Mouse (Mus musculus) thymus, postnatal 4 days (tissue): ENCODE data around the gene Sox6.
"Not testable (repeated sequence)": the region's sequence is repeated elsewhere in the genome, so short reads cannot be mapped to it uniquely, and the experiment has no call there.

ENCODE experiments used
- DNase-seq: peaks from one replicate; pipeline ENCODE4 v3.0.0; 2021

The Sox6 gene

DNA sequence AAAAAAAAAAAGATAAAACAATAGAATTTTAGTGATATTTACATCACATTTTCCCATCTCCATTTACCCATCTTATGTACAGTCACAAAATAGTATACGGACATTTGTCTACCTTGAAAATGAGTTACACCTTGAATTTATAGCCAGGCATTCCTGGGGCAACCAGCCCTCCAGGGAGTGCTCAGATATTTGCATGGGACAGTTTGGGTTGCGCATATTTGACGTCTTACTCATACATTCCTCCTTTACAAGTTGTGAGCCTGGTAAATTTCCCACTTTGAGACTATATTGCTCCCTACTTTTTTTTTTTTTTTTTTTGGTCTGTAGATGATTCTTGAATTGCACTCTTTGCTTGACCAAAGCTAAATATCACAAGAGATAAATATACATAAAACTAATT lies 407.9 kb downstream of the Sox6 start:
- no peak for DNase-seq

DNA sequence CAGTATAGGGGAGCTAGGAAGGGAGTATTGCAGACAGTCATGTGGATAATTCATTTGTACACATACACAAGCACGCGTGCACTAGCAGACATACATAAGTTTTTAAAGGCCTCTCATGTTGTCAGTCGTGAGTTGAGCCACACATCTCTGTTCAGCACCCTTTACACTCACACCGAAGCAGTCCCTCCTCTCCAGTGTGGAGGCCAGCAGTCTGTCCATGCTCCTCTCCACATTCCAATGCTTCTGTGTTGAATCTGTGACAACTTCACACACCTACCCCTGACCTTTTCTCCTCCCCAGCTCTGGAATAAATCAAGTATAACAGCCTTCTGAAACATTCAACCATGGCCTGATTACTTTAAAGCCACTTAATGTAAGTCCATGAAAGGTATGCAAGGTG lies 408.3 kb downstream of the Sox6 start:
- DNase-seq: no peak

DNA sequence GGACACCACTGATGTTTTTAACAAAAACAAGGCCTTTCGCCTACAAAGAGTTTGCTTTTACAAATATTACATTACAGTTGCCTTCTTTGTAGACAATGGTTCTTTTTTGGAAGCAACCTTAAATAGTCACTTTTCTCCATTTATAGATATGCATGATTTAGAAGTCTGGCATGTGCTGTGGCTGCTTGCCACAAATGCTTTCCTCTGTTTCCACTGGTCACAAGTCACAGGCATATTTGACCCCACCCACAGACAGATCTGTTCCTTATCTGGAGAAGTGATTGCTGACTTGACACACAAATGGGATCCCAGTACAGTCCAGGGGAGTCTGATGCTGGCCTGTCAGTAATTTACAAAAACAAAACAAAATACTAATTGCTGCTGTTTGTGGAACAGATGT lies 409.8 kb downstream of the Sox6 start:
- DNase-seq: no peak

DNA sequence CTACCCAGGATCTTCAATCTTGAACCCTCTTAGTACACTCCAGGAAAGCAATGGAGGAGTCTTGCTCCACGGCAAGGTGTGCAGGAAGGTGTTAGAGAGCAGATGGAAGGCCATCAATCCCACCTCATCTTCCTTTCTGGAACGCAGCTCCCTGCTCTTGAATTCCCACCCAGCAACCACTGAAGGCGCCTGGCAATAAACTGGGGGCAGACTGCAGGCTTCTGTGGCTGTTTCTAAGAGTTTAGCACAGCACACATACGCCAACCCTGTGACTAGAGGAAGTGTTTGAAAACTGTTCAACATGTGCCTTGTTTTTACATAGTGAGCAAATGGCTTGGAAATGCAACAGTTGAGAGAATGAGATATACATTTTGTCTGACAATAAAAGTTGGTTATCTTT lies 412.6 kb downstream of the Sox6 start:
- DNase-seq: no peak

DNA sequence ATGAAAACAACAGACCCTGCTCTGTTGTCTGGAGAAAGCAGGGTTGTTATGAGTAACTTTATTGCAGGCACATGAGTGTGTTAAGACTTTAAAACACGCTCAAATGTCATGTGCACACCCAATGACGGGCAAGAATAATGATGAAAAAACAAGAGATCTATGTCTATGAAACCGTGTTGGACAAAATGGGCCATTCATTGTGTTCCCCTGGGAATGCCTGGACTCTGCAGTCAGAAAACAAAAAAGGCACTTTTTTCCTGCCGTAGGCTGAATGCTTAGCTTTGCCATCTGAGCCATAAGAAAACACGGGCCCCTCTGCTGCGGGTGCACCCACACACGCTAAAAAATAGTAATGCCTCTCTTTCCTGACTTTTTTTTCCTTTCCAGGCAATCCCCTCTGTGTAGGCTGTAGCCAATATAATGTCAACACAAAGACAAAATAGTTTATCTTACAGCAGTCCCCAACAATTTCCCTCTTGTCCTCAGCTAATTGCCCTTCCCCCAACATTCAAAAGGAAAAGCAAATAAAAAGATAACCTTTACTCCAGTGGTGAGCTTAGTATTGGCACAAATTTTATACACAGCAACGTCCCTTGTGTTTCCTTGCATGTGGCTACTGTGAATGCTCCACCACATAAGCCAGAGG lies 413.6 kb downstream of the Sox6 start:
- no peak for DNase-seq

DNA sequence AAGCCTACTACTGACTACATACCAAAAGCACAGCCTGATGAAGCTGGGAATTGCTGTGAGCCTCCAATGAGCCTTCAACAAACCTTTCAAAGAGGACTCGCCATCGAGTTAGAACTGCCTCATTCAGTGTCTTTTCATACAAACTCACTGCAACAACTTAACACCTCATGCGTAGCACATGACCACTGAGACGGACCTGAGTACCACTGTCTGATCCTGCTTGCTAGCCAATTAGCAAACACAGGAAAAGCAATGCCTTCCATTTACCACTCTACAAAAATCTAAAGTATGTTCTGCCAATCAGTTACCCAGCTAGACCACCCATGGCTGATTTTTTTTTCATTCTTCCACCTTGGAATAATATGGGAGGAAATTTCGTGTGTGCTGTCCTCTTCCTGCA lies 414.1 kb downstream of the Sox6 start:
- no peak for DNase-seq

DNA sequence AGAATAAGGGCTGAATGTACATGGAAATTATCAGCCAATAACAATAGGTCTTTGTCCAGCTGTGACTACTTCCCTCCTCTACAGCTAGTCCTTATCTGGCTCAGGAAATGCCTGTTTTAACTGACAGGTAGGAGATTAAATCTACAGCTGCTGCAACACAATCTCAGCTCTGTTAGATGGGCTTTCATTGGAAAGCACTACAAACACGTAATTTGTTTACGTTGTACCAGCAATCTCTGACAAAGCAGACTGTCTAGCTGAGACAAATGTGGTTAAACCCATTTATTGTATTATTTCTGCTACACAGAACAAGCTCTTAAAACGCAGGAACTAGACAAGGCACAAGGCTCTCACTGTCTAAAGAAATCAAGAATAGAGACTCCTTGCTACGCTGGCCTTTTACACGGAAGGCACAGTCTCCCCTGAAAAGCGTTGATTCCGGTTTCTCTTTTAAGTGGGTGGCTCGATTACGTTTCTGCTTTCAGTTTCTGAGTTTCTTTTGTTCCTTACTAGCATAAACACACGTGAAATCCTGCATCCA lies 422.8 kb downstream of the Sox6 start:
- peak; percentile 9 for DNase-seq

DNA sequence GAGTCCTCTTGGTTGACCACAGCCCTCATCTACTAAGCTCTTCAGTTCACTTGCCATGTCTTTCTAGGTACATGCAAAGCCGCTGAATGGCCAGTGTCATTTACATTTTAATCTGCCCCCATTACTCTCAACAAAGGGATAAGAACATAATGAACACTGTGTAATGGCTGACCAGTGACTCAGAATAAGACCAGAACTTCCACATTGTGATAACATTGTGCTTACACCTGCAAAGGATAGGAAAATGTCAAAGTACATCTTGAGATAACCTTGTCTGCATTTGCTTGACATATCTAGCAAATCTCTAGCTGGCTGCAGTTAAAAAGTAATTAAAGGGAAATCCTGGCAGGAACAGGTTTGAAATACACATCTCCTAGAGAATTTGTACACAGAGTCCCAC lies 431.1 kb downstream of the Sox6 start:
- DNase-seq: no peak

DNA sequence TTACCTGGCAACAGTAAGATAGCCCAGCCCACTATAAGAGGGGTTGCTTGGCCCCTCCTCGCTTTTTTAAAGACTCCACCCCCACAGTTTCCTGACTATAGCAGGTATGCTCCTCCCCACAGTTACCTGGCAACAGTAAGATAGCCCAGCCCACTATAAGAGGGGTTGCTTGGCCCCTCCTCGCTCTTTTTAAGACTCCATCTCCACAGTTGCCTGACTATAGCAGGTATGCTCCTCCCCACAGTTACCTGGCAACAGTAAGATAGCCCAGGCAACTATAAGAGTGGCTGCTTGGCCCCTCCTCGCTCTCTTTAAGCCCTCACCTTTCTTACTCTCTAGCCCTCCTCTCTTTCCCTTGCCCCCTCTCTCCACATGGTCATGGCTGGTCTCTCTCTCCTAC lies 432.5 kb downstream of the Sox6 start:
- DNase-seq: not testable (repeated sequence)

DNA sequence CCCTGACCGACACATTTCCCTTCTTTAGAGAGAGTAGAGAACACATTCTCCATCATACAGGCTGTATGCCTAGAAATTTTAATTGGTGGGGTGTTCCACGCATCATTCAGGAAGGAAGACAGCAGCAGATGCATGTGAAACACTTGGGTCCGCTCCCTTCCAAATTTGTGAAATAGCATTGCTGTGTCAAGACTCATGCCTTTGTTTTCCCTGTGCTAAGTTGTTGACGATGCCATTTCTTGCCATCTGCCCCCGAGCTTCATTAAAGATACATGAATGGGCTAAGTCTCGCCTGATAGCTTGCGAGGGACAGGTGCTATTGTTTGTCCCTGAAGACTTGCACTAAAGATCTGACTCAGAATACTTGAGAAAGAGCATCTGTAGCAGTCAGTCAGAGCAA lies 433.7 kb downstream of the Sox6 start:
- no peak for DNase-seq

DNA sequence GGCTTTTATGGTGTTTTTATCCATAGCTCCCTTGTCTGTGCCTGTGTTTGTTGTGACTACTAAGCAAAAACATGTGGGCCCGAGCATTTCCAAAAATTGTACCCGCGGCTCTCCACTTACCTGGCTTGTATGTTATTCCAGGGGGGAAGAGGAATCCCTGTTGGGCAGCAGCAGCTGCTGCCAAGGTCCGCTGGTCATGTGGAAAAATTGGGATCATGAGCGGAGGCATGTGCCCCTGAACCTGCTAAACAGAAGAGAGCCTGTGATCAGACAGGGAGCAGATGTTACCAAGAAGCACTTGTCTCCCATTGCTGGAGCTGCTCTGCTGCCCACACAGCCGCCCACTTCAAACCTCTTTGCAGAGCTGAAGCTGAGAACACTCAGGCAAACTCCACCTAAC lies 441.2 kb downstream of the Sox6 start:
- DNase-seq: no peak

DNA sequence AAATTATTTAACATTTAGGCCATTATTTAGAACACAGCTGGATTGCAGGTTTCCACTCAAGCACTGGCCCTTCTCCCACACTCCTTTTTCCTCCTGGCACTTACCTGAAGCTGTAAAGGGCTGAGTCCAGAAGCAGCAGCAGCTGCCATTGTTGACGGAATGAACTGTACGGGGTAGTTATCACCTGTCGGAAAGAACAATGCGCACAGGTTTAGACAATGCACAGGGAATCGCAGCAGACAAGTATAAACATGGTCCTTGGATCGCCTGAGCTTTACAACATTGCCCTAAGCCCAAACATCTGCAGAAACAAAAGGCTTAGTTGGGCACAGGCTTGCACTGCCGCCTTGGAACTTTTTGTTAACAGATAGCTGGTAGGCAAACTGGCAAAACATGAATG lies 458.1 kb downstream of the Sox6 start:
- DNase-seq: no peak

DNA sequence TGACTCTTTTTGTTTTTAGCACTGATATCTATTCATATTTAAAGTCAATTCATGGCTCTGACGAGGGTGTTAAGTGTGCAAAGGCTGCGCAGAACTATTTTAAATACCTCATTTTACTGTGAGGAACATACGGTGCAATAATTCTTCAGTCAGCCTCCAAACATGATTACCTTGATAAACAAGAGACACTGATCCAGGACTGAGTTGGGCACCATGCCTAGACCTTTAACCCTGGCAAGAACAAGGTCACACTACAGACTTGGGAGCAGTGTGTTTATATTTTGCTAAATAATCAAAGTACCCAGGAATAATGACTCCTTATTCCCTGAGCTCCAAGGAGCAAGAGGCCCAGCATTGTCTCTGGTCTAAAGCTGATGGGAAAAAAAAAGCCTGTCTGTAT lies 458.8 kb downstream of the Sox6 start:
- no peak for DNase-seq

DNA sequence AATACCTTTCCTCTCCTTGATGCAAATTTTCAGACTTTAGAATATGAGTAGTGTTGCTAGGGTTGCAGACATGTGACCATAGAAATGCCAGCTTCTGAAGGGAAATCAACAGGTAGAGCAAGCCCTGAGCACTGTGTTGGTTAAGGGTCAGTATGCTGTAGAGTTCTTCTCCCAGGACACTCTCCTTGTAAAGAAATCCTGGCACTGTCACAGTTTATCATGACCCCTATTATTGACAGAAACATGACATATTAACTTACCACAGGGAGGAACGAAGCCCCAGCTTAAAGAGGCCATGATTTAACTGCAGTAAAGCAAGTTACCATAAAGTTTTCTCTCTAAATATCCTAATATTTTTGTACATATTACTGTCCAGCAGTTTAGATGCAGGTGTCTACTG lies 462.2 kb downstream of the Sox6 start:
- no peak for DNase-seq

DNA sequence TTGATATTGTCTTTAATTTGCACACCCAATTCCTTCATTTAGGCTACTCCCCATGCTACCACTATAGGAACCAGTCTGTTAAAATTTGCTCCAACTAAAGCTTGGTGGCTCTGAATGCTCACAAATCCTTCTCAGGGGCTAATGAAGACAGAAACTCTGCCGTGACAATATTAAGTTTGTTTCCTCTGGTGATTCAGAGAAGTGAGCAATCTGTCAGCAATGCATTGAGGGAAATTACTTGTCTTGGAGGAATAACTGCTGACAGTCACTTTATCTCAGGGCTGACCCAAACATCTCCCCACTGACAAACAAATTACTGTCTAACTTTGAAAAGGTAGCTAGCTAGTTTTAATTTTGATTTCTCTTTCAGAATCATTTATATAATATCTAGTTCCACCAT lies 463.8 kb downstream of the Sox6 start:
- DNase-seq: no peak

DNA sequence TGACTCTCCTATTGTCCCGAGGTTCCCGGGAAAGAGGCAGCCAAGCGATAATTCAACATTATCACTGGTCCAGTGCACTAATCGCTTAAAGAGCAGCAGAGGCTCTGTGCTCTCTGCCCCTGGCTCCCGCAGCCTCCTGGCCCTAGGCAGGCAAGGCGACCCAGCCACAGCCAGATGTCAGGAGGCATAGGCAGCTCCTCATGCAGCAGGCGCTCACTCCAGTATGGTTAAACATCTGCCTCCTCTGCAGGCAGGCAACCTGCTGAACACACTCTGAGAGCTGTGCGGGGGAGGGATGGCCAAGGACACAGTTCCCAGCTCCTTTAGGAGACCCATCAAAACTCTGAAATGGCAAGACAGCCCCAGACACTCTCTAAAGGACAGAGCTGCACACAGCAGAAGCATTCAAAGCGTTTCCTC lies 469.8 kb downstream of the Sox6 start:
- DNase-seq: no peak

DNA sequence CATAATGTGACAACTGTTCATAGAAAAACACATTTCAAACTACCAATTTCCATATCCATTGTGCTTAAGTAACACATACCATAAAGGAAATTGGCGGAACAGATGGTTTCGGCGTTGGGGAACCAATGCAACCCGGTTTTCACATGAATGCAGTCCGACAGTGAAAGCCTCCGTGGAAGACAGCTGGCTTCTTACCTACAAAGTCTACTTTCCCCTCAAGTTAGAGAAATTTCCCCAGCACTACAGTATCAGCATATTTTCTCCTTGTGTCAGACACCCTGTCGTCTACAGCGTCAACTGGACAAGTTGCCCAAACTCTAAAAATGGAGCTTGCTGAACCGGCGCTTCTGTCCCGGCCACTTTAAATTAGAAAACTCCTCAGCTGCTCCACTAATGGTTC lies 470.3 kb downstream of the Sox6 start:
- no peak for DNase-seq

DNA sequence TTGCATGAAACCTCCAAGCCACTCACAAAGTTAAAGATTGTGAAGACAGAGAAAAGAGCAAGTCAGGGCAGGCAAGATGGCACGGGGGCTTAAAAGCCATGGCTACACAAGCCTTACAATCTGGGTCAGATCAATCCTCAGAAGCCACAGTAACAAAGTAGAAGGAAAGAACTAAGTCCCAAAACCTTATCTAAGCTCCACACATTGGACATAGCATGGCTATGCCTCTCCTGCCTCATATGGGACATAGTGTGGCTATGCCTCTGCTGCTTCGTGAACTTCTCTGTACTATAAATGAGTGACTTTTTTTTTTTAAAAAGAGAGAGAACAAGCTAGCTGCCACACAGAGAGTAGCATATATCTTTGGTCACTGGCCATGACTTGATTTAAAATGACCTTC lies 471.8 kb downstream of the Sox6 start:
- no peak for DNase-seq

DNA sequence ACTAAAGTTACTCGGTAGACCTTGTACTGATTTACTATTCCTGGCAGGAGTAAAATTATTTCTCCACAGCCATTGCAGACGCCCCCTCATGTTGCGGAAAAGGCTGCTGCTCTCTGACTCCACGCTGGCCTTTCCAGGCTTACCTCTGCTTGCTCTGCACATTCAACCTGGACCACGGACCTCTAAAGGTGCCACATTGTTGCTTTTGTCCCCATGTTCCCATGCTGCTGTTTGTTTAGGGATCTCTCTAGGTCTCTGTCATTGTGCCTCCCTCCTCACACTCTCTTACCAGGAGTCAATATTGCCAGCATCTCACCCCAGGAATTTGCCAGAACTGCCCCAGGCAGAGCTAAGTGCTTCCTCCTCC lies 473.6 kb downstream of the Sox6 start:
- DNase-seq: no peak

DNA sequence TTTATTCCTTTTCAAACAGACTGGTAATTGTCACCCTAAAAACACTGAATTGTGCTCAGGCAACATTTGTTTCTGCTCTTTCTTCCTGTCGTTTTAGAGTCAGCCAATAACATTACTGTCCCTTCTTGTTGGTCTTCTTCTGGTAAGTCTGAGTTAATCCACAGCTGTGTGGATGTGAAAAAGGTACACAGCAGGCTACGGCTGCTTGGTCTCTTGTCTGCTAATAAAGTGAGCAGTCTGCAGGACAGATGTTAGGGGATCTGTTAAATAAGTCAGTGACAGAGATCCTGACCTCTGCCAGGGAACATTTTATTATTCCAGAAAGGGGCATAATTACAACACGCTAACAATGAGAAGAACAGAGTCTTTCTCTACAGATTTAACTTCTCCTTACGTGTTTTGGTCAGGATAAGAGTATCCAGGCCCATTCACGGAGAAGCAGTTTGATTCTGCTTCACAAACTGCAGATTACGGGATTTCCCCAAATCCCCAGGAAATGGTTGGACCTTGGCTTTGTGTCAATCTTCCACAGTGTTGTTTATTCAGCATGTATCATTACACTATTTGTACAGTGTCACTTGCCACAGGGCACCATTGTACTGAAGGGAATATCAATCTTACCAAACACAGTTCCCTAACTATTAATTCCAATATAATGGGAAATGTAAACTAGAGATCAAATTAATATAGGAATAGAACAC lies 474.1 kb downstream of the Sox6 start:
- DNase-seq: no peak

DNA sequence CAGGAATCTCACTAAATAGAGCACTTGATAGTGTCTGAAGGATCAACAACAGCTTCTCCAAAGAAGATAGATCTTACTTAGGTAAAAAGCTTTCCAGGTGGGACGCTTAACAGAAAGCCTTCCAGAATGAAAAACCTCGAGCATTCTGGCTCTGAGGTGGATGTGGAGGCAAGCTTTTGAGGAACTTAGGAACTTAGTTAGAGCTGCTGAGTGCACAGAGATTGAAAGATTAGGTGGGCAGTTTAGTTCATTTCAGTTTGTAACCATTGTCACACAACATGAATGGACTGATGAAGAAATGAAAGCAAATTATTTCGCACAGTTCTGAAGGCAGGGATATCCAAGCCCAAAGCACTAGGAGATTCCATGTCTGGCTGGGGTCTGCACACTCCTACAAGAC lies 481.9 kb downstream of the Sox6 start:
- DNase-seq: no peak

DNA sequence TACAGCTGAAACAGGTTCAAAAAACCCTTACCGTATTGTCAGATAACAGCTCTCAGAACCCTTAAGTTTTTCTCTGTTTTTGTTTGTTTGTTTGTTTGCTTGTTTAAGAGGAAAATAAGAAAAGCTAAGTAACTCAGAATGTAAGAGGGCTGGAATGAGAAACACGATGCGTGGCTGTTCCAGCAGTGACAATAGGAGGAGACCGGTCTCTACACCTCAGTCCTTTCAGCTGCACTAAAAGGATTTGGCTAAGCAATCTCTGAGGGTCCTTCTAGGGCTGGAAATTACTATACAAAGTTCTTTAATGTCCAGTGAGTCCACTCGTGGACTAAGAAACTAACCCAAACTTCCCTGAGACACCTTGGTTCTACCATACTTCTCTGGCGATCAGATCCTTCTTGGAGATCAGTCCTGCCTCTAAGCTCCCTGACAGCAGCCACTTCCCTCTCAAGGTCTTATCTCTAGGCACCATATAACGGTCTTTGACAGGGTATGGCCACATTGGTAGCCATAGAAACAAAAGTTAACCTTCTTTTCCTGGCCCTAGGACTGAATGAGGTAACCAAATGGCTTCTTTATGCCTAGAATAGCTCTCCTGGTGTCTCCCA lies 488.3 kb downstream of the Sox6 start:
- no peak for DNase-seq

DNA sequence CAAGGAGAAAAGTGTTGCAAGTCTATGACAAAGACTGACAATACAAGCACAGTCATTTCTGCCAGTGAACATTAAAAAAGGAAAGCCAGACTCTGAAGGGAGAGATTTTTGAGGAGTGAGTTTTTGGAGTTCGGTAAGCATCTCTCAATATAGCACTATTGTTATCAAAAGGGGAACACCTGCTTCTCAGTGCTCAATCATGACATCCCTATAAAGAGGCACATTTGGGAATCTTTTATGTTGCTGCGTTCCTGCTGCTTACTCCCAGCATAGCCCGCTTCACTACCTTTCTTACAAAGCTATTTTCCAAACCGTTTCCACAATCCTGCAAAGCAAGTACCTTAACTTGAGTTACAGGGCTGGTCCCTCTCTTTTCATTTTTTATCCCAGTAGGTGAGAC lies 488.9 kb downstream of the Sox6 start:
- DNase-seq: no peak

DNA sequence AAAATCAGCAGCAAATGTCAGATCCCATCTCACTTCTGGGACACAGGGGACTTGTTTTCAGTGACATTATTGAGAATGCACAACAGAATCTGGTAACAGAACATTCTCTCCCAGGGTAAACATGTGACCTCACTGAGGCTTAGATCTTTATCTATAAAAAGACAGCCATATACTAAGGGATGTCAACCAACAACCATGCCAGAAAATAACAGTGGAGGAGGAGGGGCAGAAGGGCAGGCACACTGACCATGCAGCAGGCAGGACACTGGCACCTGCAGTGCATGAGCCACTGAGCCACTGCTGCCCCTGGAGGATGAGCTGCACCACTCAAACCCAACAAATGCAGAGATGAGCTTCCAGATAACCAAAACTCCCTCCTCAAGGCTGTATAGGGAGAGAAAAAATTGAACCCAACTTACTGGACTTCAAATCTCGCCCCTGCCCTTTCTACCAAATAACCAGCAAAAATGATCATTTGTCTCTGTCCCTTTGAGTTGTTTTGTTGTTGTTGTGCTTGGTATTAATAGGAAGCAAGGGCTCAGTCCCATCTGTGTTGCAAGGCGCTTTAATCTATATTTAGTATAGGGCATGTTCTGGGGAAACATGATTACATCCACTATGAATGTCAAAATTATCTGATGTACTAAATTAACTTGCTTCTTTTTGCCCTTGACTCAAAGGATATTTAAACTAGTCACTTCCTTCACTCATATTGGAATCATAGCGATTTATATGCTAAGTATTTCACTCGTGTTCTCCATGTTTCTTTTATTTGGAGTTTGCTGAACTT lies 492.8 kb downstream of the Sox6 start:
- no peak for DNase-seq
